Mouse (Mus musculus) midbrain, embryonic 15.5 days (tissue): ENCODE measurements around the gene Nfatc2. TPM values are rescaled to one million over a fixed set of nuclear protein-coding genes. Genes with fewer than 3 reads are reported as not detected.
A peak's percentile ranks its signal among the peaks of the same experiment; 100 is the strongest.

Experiments
- ATAC-seq: fragments of 200-750 bp; cut with Nextera tagmentation; replicated peaks from 2 replicates; pipeline ENCODE4 v1.8.0; 2017; ENCODE audit warnings: moderate TSS enrichment
- H3K27ac ChIP-seq: fragments of 300-500 bp; sonication (generic); 2 replicates; pipeline ENCODE4 v1.5.1; 2015; ENCODE audit warnings: mild to moderate bottlenecking, inconsistent platforms
- H3K27me3 ChIP-seq: fragments of 300-500 bp; sonication (generic); replicated peaks from 2 replicates; pipeline ENCODE4 v1.6.1; 2015; ENCODE audit warnings: inconsistent platforms
- H3K36me3 ChIP-seq: fragments of 300-500 bp; sonication (generic); replicated peaks from 2 replicates; pipeline ENCODE4 v1.6.1; 2015; ENCODE audit warnings: inconsistent platforms
- H3K4me1 ChIP-seq: fragments of 300-500 bp; sonication (generic); 2 replicates; pipeline ENCODE4 v1.6.1; 2015; ENCODE audit warnings: inconsistent platforms
- H3K4me2 ChIP-seq: fragments of 300-500 bp; sonication (generic); 2 replicates; pipeline ENCODE4 v1.6.1; 2015; ENCODE audit warnings: inconsistent platforms, mild to moderate bottlenecking, moderate library complexity
- H3K4me3 ChIP-seq: fragments of 300-500 bp; sonication (generic); 2 replicates; pipeline ENCODE4 v1.5.1; 2015; ENCODE audit warnings: mild to moderate bottlenecking, inconsistent platforms
- H3K9ac ChIP-seq: fragments of 300-500 bp; sonication (generic); 2 replicates; pipeline ENCODE4 v1.6.1; 2015; ENCODE audit warnings: mild to moderate bottlenecking, inconsistent platforms
- H3K9me3 ChIP-seq: fragments of 300-500 bp; sonication (generic); 2 replicates; pipeline ENCODE4 v1.6.1; 2016; ENCODE audit warnings: inconsistent platforms
- WGBS: fragments of 180-500 bp; shearing (Covaris S2); methylation state at CpG from one replicate; pipeline ENCODE4 v1.1.7; 2015; ENCODE audit warnings: mixed read lengths; 5-methylcytosine and 5-hydroxymethylcytosine counted together
- polyA plus RNA-seq: library from polyadenylated mRNA; unstranded; fragments of >200 nt; fragmentation: Nextera tagmentation; extraction: Ambion mirVana; gene quantifications from 2 replicates; pipeline ENCODE4 v1.2.1, GENCODE M21; 2015

The Nfatc2 gene
- polyA plus RNA-seq, 1 experiment from 2014 or later, result 3.8 TPM

- no peaks in the 10 kb centered on the region for H3K9me3 ChIP-seq
Observed at GRCm38 (mm10) chr2:168543026-168543425, 58.4 kb downstream of the Nfatc2 start.

GRCm38 (mm10) chr2:168541223-168541622 is 60.2 kb downstream of the Nfatc2 start:
- H3K4me2 ChIP-seq, result no peak overlapping the region
- no peaks in the 10 kb centered on the region for H3K4me1 ChIP-seq
- 81% methylated on average over 7 of the region's 7 CpGs for WGBS
- H3K4me3 ChIP-seq, result no peak overlapping the region
- no peaks in the 10 kb centered on the region for H3K36me3 ChIP-seq
- ATAC-seq, result no peak
- H3K9me3 ChIP-seq, result no peaks in the 10 kb centered on the region
- H3K27me3 ChIP-seq, result no peaks in the 10 kb centered on the region
- no peak overlapping the region for H3K9ac ChIP-seq
- no peak overlapping the region for H3K27ac ChIP-seq

More at GRCm38 (mm10) chr2:168543026-168543425, 58.4 kb downstream of the Nfatc2 start:
- Histone ChIP-seq H3K9ac (no peak overlapping the region), H3K4me3 (no peak overlapping the region), H3K36me3 (no peaks in the 10 kb centered on the region), H3K27ac (no peak overlapping the region), H3K4me2 (no peak overlapping the region), H3K4me1 (no peaks in the 10 kb centered on the region), H3K27me3 (no peaks in the 10 kb centered on the region)
- no peak for ATAC-seq
- WGBS, result 61% methylated on average over 3 of the region's 3 CpGs

GRCm38 (mm10) chr2:168539594-168540222 is 61.7 kb downstream of the Nfatc2 start:
- no peak overlapping the region for H3K4me3 ChIP-seq
- H3K4me2 ChIP-seq, result no peak overlapping the region
- no peaks in the 10 kb centered on the region for H3K4me1 ChIP-seq
- H3K9ac ChIP-seq, result no peak overlapping the region
- no peak for ATAC-seq
- no peak overlapping the region for H3K27ac ChIP-seq
- no peaks in the 10 kb centered on the region for H3K27me3 ChIP-seq
- WGBS, result 71% methylated on average over 15 of the region's 15 CpGs
- H3K36me3 ChIP-seq, result no peaks in the 10 kb centered on the region
- H3K9me3 ChIP-seq, result no peaks in the 10 kb centered on the region

GRCm38 (mm10) chr2:168539026-168539425 is 62.4 kb downstream of the Nfatc2 start:
- no peaks in the 10 kb centered on the region for H3K9me3 ChIP-seq
- no peaks in the 10 kb centered on the region for H3K36me3 ChIP-seq
- no peak for ATAC-seq
- no peak overlapping the region for H3K4me2 ChIP-seq
- H3K9ac ChIP-seq, result no peak overlapping the region
- H3K27me3 ChIP-seq, result no peaks in the 10 kb centered on the region
- no peak overlapping the region for H3K27ac ChIP-seq
- H3K4me1 ChIP-seq, result no peaks in the 10 kb centered on the region
- no peak overlapping the region for H3K4me3 ChIP-seq
- 92% methylated on average over 6 of the region's 6 CpGs for WGBS

- WGBS, result 76% methylated on average over 15 of the region's 15 CpGs
- no peak for ATAC-seq
Observed at GRCm38 (mm10) chr2:168532061-168532833, 69.2 kb downstream of the Nfatc2 start.

GRCm38 (mm10) chr2:168528551-168528950 is 72.9 kb downstream of the Nfatc2 start:
- no peaks in the 10 kb centered on the region for H3K9me3 ChIP-seq
- H3K36me3 ChIP-seq, result no peaks in the 10 kb centered on the region
- H3K4me1 ChIP-seq, result peaks cover 12% of the 10 kb centered on the region
- 0 out of 2 replicates have a peak, but pooled peaks cover 5% of the 10 kb centered on the region for H3K27me3 ChIP-seq
- 70% methylated on average over 8 of the region's 8 CpGs for WGBS
- ATAC-seq, result no peak
- no peak overlapping the region for H3K9ac ChIP-seq
- no peak overlapping the region for H3K27ac ChIP-seq
- H3K4me3 ChIP-seq, result no peak overlapping the region
- H3K4me2 ChIP-seq, result no peak overlapping the region

More at GRCm38 (mm10) chr2:168532061-168532833, 69.2 kb downstream of the Nfatc2 start:
- no peaks in the 10 kb centered on the region for H3K4me1 ChIP-seq
- H3K27me3 ChIP-seq, result no peaks in the 10 kb centered on the region
- no peak overlapping the region for H3K27ac ChIP-seq
- no peaks in the 10 kb centered on the region for H3K36me3 ChIP-seq
- no peak overlapping the region for H3K9ac ChIP-seq
- H3K9me3 ChIP-seq, result no peaks in the 10 kb centered on the region
- H3K4me2 ChIP-seq, result no peak overlapping the region
- no peak overlapping the region for H3K4me3 ChIP-seq

GRCm38 (mm10) chr2:168527430-168527792 is 74.0 kb downstream of the Nfatc2 start:
- H3K9me3 ChIP-seq, result no peaks in the 10 kb centered on the region
- H3K9ac ChIP-seq, result no peak overlapping the region
- 92% methylated on average over 10 of the region's 10 CpGs for WGBS
- peaks cover 12% of the 10 kb centered on the region for H3K4me1 ChIP-seq
- H3K27me3 ChIP-seq, result 0 out of 2 replicates have a peak, but pooled peaks cover 5% of the 10 kb centered on the region
- H3K27ac ChIP-seq, result no peak overlapping the region
- no peaks in the 10 kb centered on the region for H3K36me3 ChIP-seq
- H3K4me3 ChIP-seq, result no peak overlapping the region
- ATAC-seq, result no peak
- H3K4me2 ChIP-seq, result no peak overlapping the region

- 0 out of 2 replicates have a peak, but pooled peaks cover 5% of the 10 kb centered on the region for H3K27me3 ChIP-seq
- H3K9ac ChIP-seq, result no peak overlapping the region
- H3K27ac ChIP-seq, result no peak overlapping the region
- no peak overlapping the region for H3K4me3 ChIP-seq
- no peak for ATAC-seq
- 81% methylated on average over 18 of the region's 18 CpGs for WGBS
- H3K36me3 ChIP-seq, result no peaks in the 10 kb centered on the region
- H3K4me1 ChIP-seq, result peaks cover 12% of the 10 kb centered on the region
- no peaks in the 10 kb centered on the region for H3K9me3 ChIP-seq
- H3K4me2 ChIP-seq, result no peak overlapping the region
Observed at GRCm38 (mm10) chr2:168526547-168527429, 74.7 kb downstream of the Nfatc2 start.

- Histone ChIP-seq H3K9me3 (no peaks in the 10 kb centered on the region), H3K4me3 (peak overlapping the region; percentile 21), H3K27ac (peak overlapping the region; percentile 9; the same call in 1 of the 2 replicates), H3K4me1 (peaks cover 12% of the 10 kb centered on the region), H3K27me3 (0 out of 2 replicates have a peak, but pooled peaks cover 5% of the 10 kb centered on the region), H3K36me3 (no peaks in the 10 kb centered on the region), H3K9ac (no peak overlapping the region), H3K4me2 (peak overlapping the region; percentile 48)
- 7% methylated on average over 17 of the region's 17 CpGs for WGBS
- ATAC-seq, result peak; percentile 44
Observed at GRCm38 (mm10) chr2:168525391-168526154, 75.9 kb downstream of the Nfatc2 start.

GRCm38 (mm10) chr2:168524905-168525381 is 76.5 kb downstream of the Nfatc2 start:
- peak; percentile 85 for ATAC-seq
- H3K27ac ChIP-seq, result peak overlapping the region; percentile 9; the same call in 1 of the 2 replicates
- H3K4me1 ChIP-seq, result peaks cover 12% of the 10 kb centered on the region
- H3K36me3 ChIP-seq, result no peaks in the 10 kb centered on the region
- WGBS, result under 1% methylated on average over 12 of the region's 13 CpGs
- no peaks in the 10 kb centered on the region for H3K9me3 ChIP-seq
- H3K4me3 ChIP-seq, result peak overlapping the region; percentile 21
- H3K27me3 ChIP-seq, result 0 out of 2 replicates have a peak, but pooled peaks cover 5% of the 10 kb centered on the region
- no peak overlapping the region for H3K9ac ChIP-seq
- H3K4me2 ChIP-seq, result peak overlapping the region; percentile 48

- H3K4me1 ChIP-seq, result peaks cover 12% of the 10 kb centered on the region
- no peaks in the 10 kb centered on the region for H3K9me3 ChIP-seq
- no peaks in the 10 kb centered on the region for H3K36me3 ChIP-seq
- ATAC-seq, result no peak
- H3K4me3 ChIP-seq, result no peak overlapping the region
- H3K4me2 ChIP-seq, result no peak overlapping the region
- 90% methylated on average over 3 of the region's 3 CpGs for WGBS
- H3K27me3 ChIP-seq, result 0 out of 2 replicates have a peak, but pooled peaks cover 5% of the 10 kb centered on the region
- no peak overlapping the region for H3K9ac ChIP-seq
- no peak overlapping the region for H3K27ac ChIP-seq
Observed at GRCm38 (mm10) chr2:168522247-168522646, 79.2 kb downstream of the Nfatc2 start.
